In genomic region chr1:125911901-125912445, GRCm38 (mm10) we compare ENCODE assay signal across 8 mouse cellular contexts. TPM values are rescaled to one million over a fixed set of nuclear protein-coding genes. Genes with fewer than 3 reads are reported as not detected.
DNase-seq lines count a peak whose midpoint lies in the region; ATAC-seq and TF ChIP-seq lines count a peak whose summit lies in the region.

No protein-coding gene starts in this region.

- peaks cover 2% of the 10 kb centered on the region; the same call in 1 of the 2 replicates for H3K27me3 ChIP-seq in thymus, adult 2 months (ENCODE audit: control insufficient read depth, insufficient read depth, low read length)
- H3K27me3 ChIP-seq in forebrain, embryonic 11.5 days (ENCODE audit: control insufficient read depth, insufficient read depth, low read length): peaks cover 14% of the 10 kb centered on the region
- H3K27me3 ChIP-seq in hindbrain, embryonic 11.5 days (ENCODE audit: control insufficient read depth, insufficient read depth, low read length): peaks cover 18% of the 10 kb centered on the region

- H3K4me1 ChIP-seq in thymus, adult 2 months (replicated peaks; ENCODE audit: control insufficient read depth, insufficient read depth, low read length): no peaks in the 10 kb centered on the region
- peaks cover 8% of the 10 kb centered on the region for H3K4me1 ChIP-seq in forebrain, embryonic 11.5 days (replicated peaks; ENCODE audit: control insufficient read depth, insufficient read depth, low read length)
- H3K4me1 ChIP-seq in hindbrain, embryonic 11.5 days (replicated peaks; ENCODE audit: control insufficient read depth, insufficient read depth, low read length): peaks cover 12% of the 10 kb centered on the region

- ATAC-seq in forebrain, embryonic 11.5 days (replicated peaks; ENCODE audit: low FRiP score): peak; percentile 62
- peak; percentile 61 for ATAC-seq in hindbrain, embryonic 11.5 days (ENCODE audit: low FRiP score)

- peak; percentile 3 for DNase-seq in thymus, adult 2 months
- DNase-seq in thymus, adult 18-20 months: no peak
- DNase-seq in forebrain, embryonic 11.5 days (ENCODE audit: low spot score): peak; percentile 77
- peak; percentile 63 for DNase-seq in hindbrain, embryonic 11.5 days (ENCODE audit: low spot score)
- DNase-seq in left cerebral cortex, postnatal 25 days (ENCODE audit: low spot score in 2 of 2): peak; percentile 56 to 68
- peak; percentile 28 for DNase-seq in mesoderm, embryonic 11.5 days (ENCODE audit: low read depth, low spot score)
- DNase-seq in telencephalon, adult 2 months (ENCODE audit: low read depth, low spot score): peak; percentile 47
- DNase-seq in spleen, postnatal 4 days (ENCODE audit: low spot score in 2 of 2): no peak

- WGBS in thymus, adult 2 months: 3% methylated on average over 43 of the region's 43 CpGs
- WGBS in forebrain, embryonic 11.5 days: under 1% methylated on average over 34 of the region's 43 CpGs
- WGBS in hindbrain, embryonic 11.5 days: under 1% methylated on average over 43 of the region's 43 CpGs

- H3K9ac ChIP-seq in forebrain, embryonic 11.5 days (ENCODE audit: low read length): peak overlapping the region; percentile 55
- H3K9ac ChIP-seq in hindbrain, embryonic 11.5 days (ENCODE audit: low read depth, low read length): peak overlapping the region; percentile 44; the same call in 1 of the 2 replicates

- H3K4me3 ChIP-seq in thymus, adult 2 months (ENCODE audit: control insufficient read depth, insufficient read depth, low read length): no peak overlapping the region
- H3K4me3 ChIP-seq in forebrain, embryonic 11.5 days (ENCODE audit: low read depth, low read length): peak overlapping the region; percentile 49
- peak overlapping the region; percentile 47 for H3K4me3 ChIP-seq in hindbrain, embryonic 11.5 days (ENCODE audit: low read depth, low read length)

- no peak for TF ChIP-seq CTCF in thymus, adult 2 months (IDR thresholded peaks at IDR 0.05; ENCODE audit: borderline replicate concordance, control insufficient read depth, extremely low read depth, insufficient read depth, low read length, poor library complexity)

- no peaks in the 10 kb centered on the region for H3K9me3 ChIP-seq in forebrain, embryonic 11.5 days (ENCODE audit: control insufficient read depth, low read length)
- H3K9me3 ChIP-seq in hindbrain, embryonic 11.5 days (ENCODE audit: control insufficient read depth, low read length): no peaks in the 10 kb centered on the region

- H3K4me2 ChIP-seq in forebrain, embryonic 11.5 days (ENCODE audit: low read depth, low read length, severe bottlenecking): peak overlapping the region; percentile 99
- H3K4me2 ChIP-seq in hindbrain, embryonic 11.5 days (replicated peaks; ENCODE audit: low read depth, low read length): peak overlapping the region; percentile 75

- no peak for TF ChIP-seq POLR2A in thymus, adult 2 months (IDR thresholded peaks at IDR 0.05; ENCODE audit: control insufficient read depth, extremely low read depth, insufficient read depth, low read length, poor library complexity)

- H3K36me3 ChIP-seq in thymus, adult 2 months (ENCODE audit: control insufficient read depth, insufficient read depth, low read length): no peaks in the 10 kb centered on the region
- H3K36me3 ChIP-seq in forebrain, embryonic 11.5 days (ENCODE audit: control insufficient read depth, insufficient read depth, low read length): no peaks in the 10 kb centered on the region
- H3K36me3 ChIP-seq in hindbrain, embryonic 11.5 days (ENCODE audit: control insufficient read depth, insufficient read depth, low read length): no peaks in the 10 kb centered on the region

- no peak overlapping the region for H3K27ac ChIP-seq in thymus, adult 2 months (ENCODE audit: control insufficient read depth, insufficient read depth, low read length)
- H3K27ac ChIP-seq in forebrain, embryonic 11.5 days (ENCODE audit: low read depth, low read length): no peak overlapping the region
- H3K27ac ChIP-seq in hindbrain, embryonic 11.5 days (ENCODE audit: low read depth, low read length): no peak overlapping the region

- intact Hi-C loops in left cerebral cortex, postnatal 25 days (cut with DNase I): loop anchor here (2.0 to 5.0 kb wide), 2 partner anchors 120 to 519 kb away; no protein-coding TSS in a partner anchor

RNA-seq across cellular contexts. Expression of gene Lypd1, which starts 0.9 kb away (rescaled TPM):
- polyA plus RNA-seq in thymus, adult 2 months (2012; rRNA removed): 2.6 and 4.8 TPM in 2 replicates
- 3.1 and 5.1 TPM in 2 replicates for polyA plus RNA-seq in forebrain, embryonic 11.5 days (2014; fragmentation: Nextera tagmentation; extraction: Ambion mirVana)
- 10.6 and 10.9 TPM in 2 replicates for polyA plus RNA-seq in hindbrain, embryonic 11.5 days (2014; fragmentation: Nextera tagmentation; extraction: Ambion mirVana)
- total RNA-seq in left cerebral cortex, postnatal 25 days (2021): 100 to 1,000 TPM; 119 to 130 TPM

Comparison
In these comparisons a context has a peak if more than half of its experiments do, and no peak if none do; other contexts are left out.
1. DNase-seq: peak in thymus, adult 2 months (single experiment), forebrain, embryonic 11.5 days (single experiment), hindbrain, embryonic 11.5 days (single experiment), left cerebral cortex, postnatal 25 days (2 of 2), mesoderm, embryonic 11.5 days (single experiment) and telencephalon, adult 2 months (single experiment); none in thymus, adult 18-20 months (0 of 2) and spleen, postnatal 4 days (0 of 2).